Mouse (Mus musculus): ENCODE results near the gene Elf3.

GRCm38 (mm10) chr1:135251405-135251804 is 7.0 kb downstream of the Elf3 start:
- no peak for TF ChIP-seq HCFC1 (IDR thresholded peaks at IDR 0.05; ENCODE audit: borderline replicate concordance, insufficient read depth, low read length)
- TF ChIP-seq ZC3H11A (IDR thresholded peaks at IDR 0.05; ENCODE audit: borderline replicate concordance, low read depth, low read length), result no peak

Data from ES-E14 (cell line).